Mouse (Mus musculus): ENCODE data around the gene Rdh16f1.
"Not testable (repeated sequence)": the region's sequence is repeated elsewhere in the genome, so short reads cannot be mapped to it uniquely, and the experiment has no call there.

Gene Rdh16f1

DNA sequence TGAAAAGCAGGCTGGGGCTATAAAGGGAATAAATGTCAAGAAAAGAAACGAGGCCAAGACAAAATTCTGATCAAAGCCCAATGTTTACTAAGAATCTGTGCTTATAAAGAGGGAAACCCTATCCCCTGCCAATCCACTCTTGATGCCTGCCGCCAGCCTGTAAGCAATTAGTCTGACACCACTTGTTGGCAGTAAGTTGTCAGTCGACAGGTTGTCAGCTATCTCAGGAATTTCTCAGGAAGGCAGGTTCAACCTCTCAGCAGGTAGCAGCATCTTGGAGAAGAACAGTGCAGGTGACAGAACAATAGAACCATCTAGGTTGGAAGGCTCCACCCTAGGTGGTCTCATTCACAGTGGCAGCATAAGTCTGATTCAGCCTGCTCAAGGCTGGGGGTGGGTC, 69.5 kb downstream of the Rdh16f1 start:
- CTCF ChIA-PET, result no interaction called here

DNA sequence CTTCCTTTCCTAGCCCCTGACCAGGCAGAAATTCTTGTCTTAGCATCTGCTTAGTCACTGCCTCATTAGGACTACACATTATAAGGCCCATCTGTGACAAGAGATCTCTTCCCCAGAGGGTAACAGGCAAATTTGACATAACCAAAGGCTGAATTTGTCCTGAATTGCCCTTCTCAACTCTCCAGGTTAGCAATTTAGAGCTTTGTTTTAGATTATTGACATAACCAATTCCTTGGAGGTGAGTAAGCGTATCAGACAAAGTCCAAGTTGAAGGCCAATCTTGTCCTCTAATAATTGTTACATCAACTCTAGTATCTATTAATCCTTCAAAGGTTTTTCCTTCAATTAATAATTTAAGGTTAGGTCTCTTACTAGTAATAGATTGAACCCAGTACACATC, 74.6 kb downstream of the Rdh16f1 start:
- CTCF ChIA-PET, result not testable (repeated sequence)

DNA sequence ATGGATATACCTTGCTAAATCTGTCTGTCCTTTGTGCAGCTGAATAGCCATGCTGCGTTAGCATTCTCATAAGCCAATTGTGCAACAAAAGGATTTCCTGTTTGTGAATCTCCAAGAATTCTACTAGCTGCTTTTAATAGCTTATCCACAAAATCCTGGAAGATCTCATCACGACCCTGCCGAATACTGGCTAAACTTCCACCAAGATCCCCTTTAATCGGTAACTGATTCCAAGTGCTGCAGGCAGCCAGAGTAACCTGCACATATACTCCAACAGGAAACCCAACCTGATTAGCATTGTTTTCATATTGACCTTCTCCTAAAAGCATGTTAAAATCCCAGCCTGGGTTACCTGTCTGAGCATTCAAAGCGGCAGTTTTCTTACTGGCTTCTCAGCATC, 75.7 kb downstream of the Rdh16f1 start:
- CTCF ChIA-PET, result no interaction called here

DNA sequence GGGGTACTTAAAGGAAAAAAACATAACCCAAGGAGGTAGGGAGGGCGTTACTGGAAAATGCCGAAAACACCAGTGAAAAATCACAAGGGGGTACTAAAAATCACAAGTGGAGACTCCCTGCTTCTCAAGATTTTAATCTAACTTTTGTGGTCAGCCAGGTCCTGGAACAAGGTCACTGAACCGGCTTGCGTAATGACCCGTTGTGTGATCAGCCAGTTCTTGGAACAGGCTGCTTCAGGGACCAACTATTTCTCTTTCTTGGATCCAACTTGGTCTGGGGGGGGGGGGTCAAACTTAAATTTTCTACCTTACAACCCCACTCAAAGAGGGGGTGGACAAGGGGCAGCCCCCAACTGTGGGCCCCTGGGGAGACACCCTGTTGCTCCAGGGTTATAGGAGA, 78.2 kb downstream of the Rdh16f1 start:
- CTCF ChIA-PET, result not testable (repeated sequence)

DNA sequence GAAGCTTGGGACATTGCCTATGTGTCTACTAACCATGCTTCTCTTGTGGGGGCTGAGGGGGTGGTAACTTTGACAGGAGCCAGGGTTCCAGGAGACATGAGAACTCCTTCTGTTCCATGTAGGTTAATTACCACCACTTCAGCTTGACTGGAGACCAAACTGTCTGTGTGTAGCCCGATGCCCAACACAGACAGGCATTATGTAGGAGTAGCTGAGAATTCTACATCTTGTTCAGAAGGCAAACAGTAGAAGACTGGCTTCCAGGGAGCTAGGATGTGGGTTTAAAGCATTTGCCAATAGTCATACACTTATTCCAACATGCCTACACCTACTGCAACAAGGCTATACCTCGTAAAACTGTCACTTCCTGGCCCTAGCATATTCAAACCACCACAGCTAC, 79.0 kb downstream of the Rdh16f1 start:
- CTCF ChIA-PET, result no interaction called here

DNA sequence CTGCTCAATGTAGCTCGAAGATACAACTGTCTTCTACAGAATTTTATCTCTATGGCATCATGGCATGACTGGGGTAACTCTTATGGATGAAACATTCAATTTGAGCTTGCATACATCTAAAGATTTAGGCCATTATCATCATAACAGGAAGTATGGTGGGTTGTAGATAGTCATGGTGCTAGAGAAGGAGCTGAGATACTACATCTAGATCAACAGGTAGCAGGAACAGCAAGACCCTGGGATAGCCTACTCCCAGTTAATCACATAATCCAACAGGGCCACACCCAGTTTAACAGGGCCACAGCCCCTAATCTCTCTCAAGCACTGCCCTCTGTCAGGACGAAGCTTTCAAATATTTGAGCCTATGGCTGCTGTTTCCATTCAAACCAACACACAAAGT, 81.2 kb downstream of the Rdh16f1 start:
- CTCF ChIA-PET, result no interaction called here
